In genomic region chr14:34660351-34660787, GRCm38 (mm10) we compare ENCODE assay signal across 11 mouse cellular contexts. TPM values are rescaled to one million over a fixed set of nuclear protein-coding genes. Genes with fewer than 3 reads are reported as not detected.
A peak's percentile ranks its signal among the peaks of the same experiment; 100 is the strongest.
DNase-seq lines count a peak whose midpoint lies in the region; ATAC-seq and TF ChIP-seq lines count a peak whose summit lies in the region.
"Had no signal": no experiment of that assay in that cellular context is flagged by ENCODE, and none has a peak within 500 bp of the region (broad histone marks: within the 10 kb centered on the region; RNA-seq: fewer than 3 reads in every experiment).

No protein-coding gene starts in this region.

- no peaks in the 10 kb centered on the region; the same call in 1 of the 2 replicates for H3K9me3 ChIP-seq in neural tube, embryonic 15.5 days (replicated peaks)
- H3K9me3 ChIP-seq in liver, embryonic 11.5 days (ENCODE audit: control insufficient read depth, low read length), result 0 out of 2 replicates have a peak, but pooled peaks cover 2% of the 10 kb centered on the region
- H3K9me3 ChIP-seq: forebrain, embryonic 13.5 days; hindbrain, embryonic 10.5 days had no signal

- no peak overlapping the region for H3K4me2 ChIP-seq in neural tube, embryonic 15.5 days
- H3K4me2 ChIP-seq in liver, embryonic 11.5 days, result peak overlapping the region; percentile 95

- WGBS in neural tube, embryonic 15.5 days, result 57% methylated on average over 7 of the region's 7 CpGs
- 18% methylated on average over 7 of the region's 7 CpGs for WGBS in liver, embryonic 11.5 days

- DNase-seq in adrenal gland, adult (ENCODE audit: inconsistent age in 2 of 2, low spot score in 1 of 2), result peak; percentile 24 to 68
- no peak for DNase-seq in adrenal gland, adult 2 months
- DNase-seq in neural tube, embryonic 10.5 days (ENCODE audit: extremely low spot score, low spot score), result peak; percentile 15
- DNase-seq in liver, embryonic 11.5 days (ENCODE audit: low spot score), result peak; percentile 61
- peak; percentile 69 for DNase-seq in thymus, postnatal 25 days
- no peak for DNase-seq in left cerebral cortex, adult 2 months (ENCODE audit: extremely low spot score in 1 of 2, low spot score in 2 of 2)
- no peak for DNase-seq in yolk sac, embryonic 10.5 days (ENCODE audit: low spot score)
- DNase-seq: right cerebral cortex, postnatal 25 days had no signal

- peaks cover 45% of the 10 kb centered on the region for H3K27me3 ChIP-seq in neural tube, embryonic 15.5 days (replicated peaks)
- peaks cover 3% of the 10 kb centered on the region; the same call in 1 of the 2 replicates for H3K27me3 ChIP-seq in liver, embryonic 11.5 days (replicated peaks; ENCODE audit: control insufficient read depth, insufficient read depth, low read length)

- no peak overlapping the region for H3K9ac ChIP-seq in neural tube, embryonic 15.5 days (replicated peaks)
- H3K9ac ChIP-seq in liver, embryonic 11.5 days (ENCODE audit: low read depth, low read length), result peak overlapping the region; percentile 12
- H3K9ac ChIP-seq: forebrain, embryonic 13.5 days had no signal

- intact Hi-C loops in left cerebral cortex, adult 2 months (cut with DNase I), result loop anchor here (5.0 kb wide), 1 partner anchor 38 kb away; no protein-coding TSS in a partner anchor

- H3K27ac ChIP-seq in neural tube, embryonic 15.5 days (replicated peaks), result no peak overlapping the region
- peak overlapping the region; percentile 100 for H3K27ac ChIP-seq in liver, embryonic 11.5 days (ENCODE audit: low read depth, low read length)
- H3K27ac ChIP-seq in left cerebral cortex, adult 2 months, result no peak overlapping the region
- H3K27ac ChIP-seq: forebrain, embryonic 13.5 days had no signal

- no peak for TF ChIP-seq CTCF in left cerebral cortex, adult 2 months (IDR thresholded peaks at IDR 0.05)

- no peak overlapping the region for H3K4me3 ChIP-seq in neural tube, embryonic 15.5 days (replicated peaks)
- H3K4me3 ChIP-seq in liver, embryonic 11.5 days (ENCODE audit: low read depth, low read length), result no peak overlapping the region
- H3K4me3 ChIP-seq in left cerebral cortex, adult 2 months, result no peak overlapping the region

- no peak for ATAC-seq in neural tube, embryonic 15.5 days (ENCODE audit: low FRiP score)
- peak; percentile 88 for ATAC-seq in liver, embryonic 11.5 days (replicated peaks; ENCODE audit: low FRiP score)

- peaks cover 20% of the 10 kb centered on the region for H3K4me1 ChIP-seq in neural tube, embryonic 15.5 days
- peaks cover 28% of the 10 kb centered on the region for H3K4me1 ChIP-seq in liver, embryonic 11.5 days (replicated peaks; ENCODE audit: control insufficient read depth, insufficient read depth, low read length)

- H3K36me3 ChIP-seq in neural tube, embryonic 15.5 days, result no peaks in the 10 kb centered on the region
- no peaks in the 10 kb centered on the region for H3K36me3 ChIP-seq in liver, embryonic 11.5 days (ENCODE audit: control insufficient read depth, insufficient read depth, low read length)
- H3K36me3 ChIP-seq: hindbrain, embryonic 10.5 days had no signal

RNA-seq across cellular contexts. Expression of gene Wapl, which starts 13.4 kb away (rescaled TPM):
- total RNA-seq in adrenal gland, adult 2 months (2021), result 10 to 100 TPM; 64.7 to 92.8 TPM
- 5.3 and 6.3 TPM in 2 replicates for polyA plus RNA-seq in adrenal gland, adult 2 months (2012; rRNA removed)
- 11.2 and 15.7 TPM in 2 replicates for polyA plus RNA-seq in neural tube, embryonic 15.5 days (2015; fragmentation: Nextera tagmentation; extraction: Ambion mirVana)
- polyA plus RNA-seq in liver, embryonic 11.5 days (2014; fragmentation: Nextera tagmentation; extraction: Ambion mirVana), result 38.8 and 41.4 TPM in 2 replicates
- 10 to 100 TPM; 46.2 to 46.4 TPM for total RNA-seq in left cerebral cortex, adult 2 months (2021)

Comparison
In these comparisons a context has a peak if more than half of its experiments do, and no peak if none do; other contexts are left out.
1. DNase-seq: peak in adrenal gland, adult (2 of 2), neural tube, embryonic 10.5 days (single experiment), liver, embryonic 11.5 days (single experiment) and thymus, postnatal 25 days (single experiment); none in adrenal gland, adult 2 months (single experiment), left cerebral cortex, adult 2 months (0 of 2) and yolk sac, embryonic 10.5 days (single experiment).